Mouse (Mus musculus): ENCODE data around the gene Capn12. TPM values are rescaled to one million over a fixed set of nuclear protein-coding genes. Genes with fewer than 3 reads are reported as not detected.
A peak's percentile ranks its signal among the peaks of the same experiment; 100 is the strongest.

Capn12 gene
- polyA plus RNA-seq, 1 experiment from 2014 or later: 0.54 TPM

GRCm38 (mm10) chr7:28931032-28931694 is 49.9 kb downstream of the Capn12 start:
- H3K27me3 ChIP-seq (replicated peaks; ENCODE audit: control insufficient read depth, insufficient read depth, low read length): no peaks in the 10 kb centered on the region
- no peak overlapping the region for H3K27ac ChIP-seq (ENCODE audit: low read depth, low read length)
- 91% methylated on average over 7 of the region's 7 CpGs for WGBS
- no peaks in the 10 kb centered on the region for H3K9me3 ChIP-seq (ENCODE audit: control insufficient read depth, low read length)
- H3K4me2 ChIP-seq (ENCODE audit: low read length): no peak overlapping the region
- no peak for ATAC-seq
- no peak overlapping the region for H3K9ac ChIP-seq (ENCODE audit: low read depth, low read length)
- no peaks in the 10 kb centered on the region for H3K4me1 ChIP-seq (ENCODE audit: control insufficient read depth, insufficient read depth, low read depth, low read length)
- no peaks in the 10 kb centered on the region for H3K36me3 ChIP-seq (ENCODE audit: control insufficient read depth, insufficient read depth, low read length)
- H3K4me3 ChIP-seq (ENCODE audit: low read length): no peak overlapping the region

- Histone ChIP-seq H3K9ac (ENCODE audit: low read depth, low read length) (no peak overlapping the region), H3K36me3 (ENCODE audit: control insufficient read depth, insufficient read depth, low read length) (no peaks in the 10 kb centered on the region), H3K4me3 (ENCODE audit: low read length) (no peak overlapping the region), H3K27ac (ENCODE audit: low read depth, low read length) (no peak overlapping the region), H3K9me3 (ENCODE audit: control insufficient read depth, low read length) (no peaks in the 10 kb centered on the region), H3K4me2 (ENCODE audit: low read length) (no peak overlapping the region), H3K27me3 (replicated peaks; ENCODE audit: control insufficient read depth, insufficient read depth, low read length) (no peaks in the 10 kb centered on the region), H3K4me1 (ENCODE audit: control insufficient read depth, insufficient read depth, low read depth, low read length) (no peaks in the 10 kb centered on the region)
- WGBS: 93% methylated on average over 4 of the region's 4 CpGs
- ATAC-seq: no peak
Measured at GRCm38 (mm10) chr7:28931695-28932039, 50.4 kb downstream of the Capn12 start.

DNA sequence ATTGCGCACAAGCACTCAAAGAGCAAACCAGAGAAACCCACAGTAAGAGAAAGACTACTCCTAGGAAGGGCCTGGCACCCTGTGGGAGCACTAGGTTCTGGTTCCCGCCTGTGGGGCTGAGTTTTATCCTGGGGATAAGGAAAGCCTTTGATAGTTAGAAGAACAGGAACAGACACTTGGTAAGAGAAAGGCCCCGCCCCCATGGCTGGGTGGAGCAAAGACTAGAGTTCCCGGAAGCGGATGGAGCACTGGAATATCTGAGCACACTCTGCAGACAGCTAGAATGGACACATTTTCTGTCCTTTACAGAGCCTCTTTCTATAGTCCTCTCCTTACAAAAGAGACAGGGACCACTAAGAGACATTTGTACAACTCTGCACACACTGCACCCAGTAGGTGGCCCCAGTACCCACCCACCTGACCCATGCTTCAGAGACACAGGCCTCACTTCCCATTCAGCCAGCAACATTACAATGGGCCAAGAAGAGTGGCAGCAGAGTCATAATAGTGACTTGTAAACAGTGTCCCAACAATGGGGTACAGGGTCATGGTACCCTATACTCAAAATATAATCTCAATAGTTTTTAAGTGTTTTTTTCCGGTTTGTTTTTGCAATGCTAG is 51.3 kb downstream of the Capn12 start:
- Histone ChIP-seq H3K27me3 (replicated peaks; ENCODE audit: control insufficient read depth, insufficient read depth, low read length) (no peaks in the 10 kb centered on the region), H3K4me3 (ENCODE audit: low read length) (no peak overlapping the region), H3K9ac (ENCODE audit: low read depth, low read length) (no peak overlapping the region), H3K4me2 (ENCODE audit: low read length) (no peak overlapping the region), H3K27ac (ENCODE audit: low read depth, low read length) (no peak overlapping the region), H3K9me3 (ENCODE audit: control insufficient read depth, low read length) (no peaks in the 10 kb centered on the region), H3K36me3 (ENCODE audit: control insufficient read depth, insufficient read depth, low read length) (no peaks in the 10 kb centered on the region), H3K4me1 (ENCODE audit: control insufficient read depth, insufficient read depth, low read depth, low read length) (no peaks in the 10 kb centered on the region)
- no peak for ATAC-seq
- WGBS: 73% methylated on average over 6 of the region's 6 CpGs

DNA sequence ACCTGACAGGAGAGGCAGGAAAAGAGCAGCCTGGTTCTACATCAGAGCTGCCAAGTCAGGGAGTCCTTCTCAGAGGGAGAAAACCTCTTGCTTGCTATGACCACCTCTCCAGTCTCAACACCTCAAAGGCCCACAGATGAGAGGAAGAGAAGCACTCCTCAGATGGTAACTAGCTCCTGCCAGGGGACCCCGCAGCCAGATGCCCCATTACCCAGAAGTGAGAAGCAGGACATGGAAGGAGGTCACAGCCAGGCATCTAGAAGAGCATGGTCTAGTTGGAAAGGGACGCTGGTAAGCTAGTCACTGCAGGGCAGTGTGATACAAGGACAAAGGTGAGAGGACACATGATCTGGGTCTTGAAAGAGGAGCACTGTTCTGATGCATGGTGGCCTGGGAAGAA is 52.6 kb downstream of the Capn12 start:
- Histone ChIP-seq H3K9me3 (ENCODE audit: control insufficient read depth, low read length) (no peaks in the 10 kb centered on the region), H3K4me1 (ENCODE audit: control insufficient read depth, insufficient read depth, low read depth, low read length) (peaks cover 2% of the 10 kb centered on the region; the same call in 1 of the 2 replicates), H3K4me2 (ENCODE audit: low read length) (no peak overlapping the region), H3K36me3 (ENCODE audit: control insufficient read depth, insufficient read depth, low read length) (no peaks in the 10 kb centered on the region), H3K27ac (ENCODE audit: low read depth, low read length) (no peak overlapping the region), H3K4me3 (ENCODE audit: low read length) (no peak overlapping the region), H3K9ac (ENCODE audit: low read depth, low read length) (no peak overlapping the region), H3K27me3 (replicated peaks; ENCODE audit: control insufficient read depth, insufficient read depth, low read length) (no peaks in the 10 kb centered on the region)
- WGBS: 96% methylated on average over 2 of the region's 2 CpGs
- no peak for ATAC-seq

- no peak overlapping the region for H3K4me2 ChIP-seq (ENCODE audit: low read length)
- H3K27ac ChIP-seq (ENCODE audit: low read depth, low read length): no peak overlapping the region; the same call in 1 of the 2 replicates
- H3K4me3 ChIP-seq (ENCODE audit: low read length): no peak overlapping the region
- H3K9me3 ChIP-seq (ENCODE audit: control insufficient read depth, low read length): no peaks in the 10 kb centered on the region
- no peak overlapping the region for H3K9ac ChIP-seq (ENCODE audit: low read depth, low read length)
- peaks cover 4% of the 10 kb centered on the region; the same call in 1 of the 2 replicates for H3K4me1 ChIP-seq (ENCODE audit: control insufficient read depth, insufficient read depth, low read depth, low read length)
- no peaks in the 10 kb centered on the region for H3K27me3 ChIP-seq (replicated peaks; ENCODE audit: control insufficient read depth, insufficient read depth, low read length)
- no peaks in the 10 kb centered on the region for H3K36me3 ChIP-seq (ENCODE audit: control insufficient read depth, insufficient read depth, low read length)
- no peak for ATAC-seq
- 61% methylated on average over 4 of the region's 4 CpGs for WGBS
Measured at GRCm38 (mm10) chr7:28936787-28937186, 55.6 kb downstream of the Capn12 start.

- Histone ChIP-seq H3K36me3 (ENCODE audit: control insufficient read depth, insufficient read depth, low read length) (no peaks in the 10 kb centered on the region), H3K27me3 (replicated peaks; ENCODE audit: control insufficient read depth, insufficient read depth, low read length) (no peaks in the 10 kb centered on the region), H3K9ac (ENCODE audit: low read depth, low read length) (no peak overlapping the region), H3K4me1 (ENCODE audit: control insufficient read depth, insufficient read depth, low read depth, low read length) (peaks cover 4% of the 10 kb centered on the region; the same call in 1 of the 2 replicates), H3K9me3 (ENCODE audit: control insufficient read depth, low read length) (no peaks in the 10 kb centered on the region), H3K27ac (ENCODE audit: low read depth, low read length) (0 out of 2 replicates have a peak overlapping the region, but pooled peaks have one; percentile 14), H3K4me3 (ENCODE audit: low read length) (no peak overlapping the region), H3K4me2 (ENCODE audit: low read length) (no peak overlapping the region)
- peak; percentile 60 for ATAC-seq
- 50% methylated on average over 4 of the region's 4 CpGs for WGBS
Measured at GRCm38 (mm10) chr7:28938654-28939053, 57.4 kb downstream of the Capn12 start.

- H3K27ac ChIP-seq (ENCODE audit: low read depth, low read length): no peak overlapping the region
- H3K9me3 ChIP-seq (ENCODE audit: control insufficient read depth, low read length): no peaks in the 10 kb centered on the region
- WGBS: 96% methylated on average over 7 of the region's 7 CpGs
- no peaks in the 10 kb centered on the region for H3K27me3 ChIP-seq (replicated peaks; ENCODE audit: control insufficient read depth, insufficient read depth, low read length)
- no peaks in the 10 kb centered on the region for H3K36me3 ChIP-seq (ENCODE audit: control insufficient read depth, insufficient read depth, low read length)
- peaks cover 4% of the 10 kb centered on the region; the same call in 1 of the 2 replicates for H3K4me1 ChIP-seq (ENCODE audit: control insufficient read depth, insufficient read depth, low read depth, low read length)
- H3K4me3 ChIP-seq (ENCODE audit: low read length): no peak overlapping the region
- ATAC-seq: no peak
- H3K4me2 ChIP-seq (ENCODE audit: low read length): no peak overlapping the region
- H3K9ac ChIP-seq (ENCODE audit: low read depth, low read length): no peak overlapping the region
Measured at GRCm38 (mm10) chr7:28939418-28940183, 58.4 kb downstream of the Capn12 start.

DNA sequence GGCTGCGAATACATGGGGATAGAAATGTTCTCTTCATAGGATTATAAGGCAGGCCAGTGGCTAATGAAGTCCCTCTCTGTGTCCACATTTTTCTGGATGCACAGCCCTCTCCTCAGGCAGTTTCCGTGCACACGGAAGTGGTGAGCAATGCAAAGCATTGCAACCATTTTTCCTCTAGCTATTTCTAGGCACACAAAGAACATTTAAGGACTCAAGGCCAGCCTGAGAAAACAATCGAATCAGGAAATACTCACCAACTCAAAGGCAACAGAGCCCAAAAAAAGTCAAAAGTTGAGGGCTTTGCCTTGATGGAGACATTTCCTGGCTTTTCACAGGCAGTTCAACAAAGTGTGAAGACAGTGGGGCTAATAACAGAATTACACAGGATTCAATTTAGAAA is 59.9 kb downstream of the Capn12 start:
- peaks cover 4% of the 10 kb centered on the region; the same call in 1 of the 2 replicates for H3K4me1 ChIP-seq (ENCODE audit: control insufficient read depth, insufficient read depth, low read depth, low read length)

GRCm38 (mm10) chr7:28941542-28941941 is 60.3 kb downstream of the Capn12 start:
- no peak overlapping the region for H3K4me2 ChIP-seq (ENCODE audit: low read length)
- no peak overlapping the region for H3K9ac ChIP-seq (ENCODE audit: low read depth, low read length)
- peaks cover 4% of the 10 kb centered on the region; the same call in 1 of the 2 replicates for H3K4me1 ChIP-seq (ENCODE audit: control insufficient read depth, insufficient read depth, low read depth, low read length)
- peak overlapping the region; percentile 21 for H3K27ac ChIP-seq (ENCODE audit: low read depth, low read length)
- no peaks in the 10 kb centered on the region for H3K36me3 ChIP-seq (ENCODE audit: control insufficient read depth, insufficient read depth, low read length)
- H3K4me3 ChIP-seq (ENCODE audit: low read length): no peak overlapping the region
- no peaks in the 10 kb centered on the region for H3K9me3 ChIP-seq (ENCODE audit: control insufficient read depth, low read length)
- WGBS: 80% methylated on average over 4 of the region's 4 CpGs
- ATAC-seq: no peak
- no peaks in the 10 kb centered on the region for H3K27me3 ChIP-seq (replicated peaks; ENCODE audit: control insufficient read depth, insufficient read depth, low read length)

More for the DNA sequence above, 59.9 kb downstream of the Capn12 start:
- H3K4me2 ChIP-seq (ENCODE audit: low read length): no peak overlapping the region
- H3K9me3 ChIP-seq (ENCODE audit: control insufficient read depth, low read length): no peaks in the 10 kb centered on the region
- no peaks in the 10 kb centered on the region for H3K36me3 ChIP-seq (ENCODE audit: control insufficient read depth, insufficient read depth, low read length)
- no peak overlapping the region; the same call in 1 of the 2 replicates for H3K27ac ChIP-seq (ENCODE audit: low read depth, low read length)
- ATAC-seq: no peak
- H3K27me3 ChIP-seq (replicated peaks; ENCODE audit: control insufficient read depth, insufficient read depth, low read length): no peaks in the 10 kb centered on the region
- no peak overlapping the region for H3K9ac ChIP-seq (ENCODE audit: low read depth, low read length)
- 86% methylated on average over 4 of the region's 4 CpGs for WGBS
- H3K4me3 ChIP-seq (ENCODE audit: low read length): no peak overlapping the region
